Mouse (Mus musculus) C2C12 (cell line): ENCODE measurements around the gene Cped1. TPM values are rescaled to one million over a fixed set of nuclear protein-coding genes. Genes with fewer than 3 reads are reported as not detected.

ENCODE experiments used
- H3K27me3 ChIP-seq: one replicate; pipeline ENCODE4 v1.6.1; 2011; ENCODE audit not compliant: control insufficient read depth, insufficient read depth, insufficient read length
- H3K36me3 ChIP-seq: one replicate; pipeline ENCODE4 v1.6.1; 2011; ENCODE audit not compliant: control insufficient read depth, insufficient read depth
- H3K4me3 ChIP-seq: one replicate; pipeline ENCODE4 v1.5.1; 2011; ENCODE audit warnings: mild to moderate bottlenecking, control low read depth; ENCODE audit not compliant: poor library complexity, insufficient read depth, severe bottlenecking
- H3K79me2 ChIP-seq: one replicate; pipeline ENCODE4 v1.6.1; 2011; ENCODE audit not compliant: control insufficient read depth, insufficient read depth
- H3K79me3 ChIP-seq: one replicate; pipeline ENCODE4 v1.6.1; 2011; ENCODE audit warnings: low read depth, control low read depth
- H3ac ChIP-seq: one replicate; pipeline ENCODE3; 2011; ENCODE audit warnings: low read depth; ENCODE audit not compliant: control insufficient read depth, insufficient read length
- CEBPB ChIP-seq: IDR thresholded peaks from one replicate; pipeline ENCODE4 v1.6.1; 2011; ENCODE audit warnings: low read depth, mild to moderate bottlenecking, control low read depth, moderate library complexity
- CTCF ChIP-seq: IDR thresholded peaks from one replicate; pipeline ENCODE4 v1.5.1; 2011; ENCODE audit not compliant: control insufficient read depth, insufficient read depth, insufficient read length
- FOSL1 ChIP-seq: IDR thresholded peaks from one replicate; pipeline ENCODE4 v1.8.0; 2011; ENCODE audit warnings: mild to moderate bottlenecking, low read length; ENCODE audit not compliant: poor library complexity, insufficient read depth, severe bottlenecking
- MAX ChIP-seq: IDR thresholded peaks from one replicate; pipeline ENCODE4 v1.6.1; 2011; ENCODE audit warnings: mild to moderate bottlenecking, control low read depth
- MYOD1 ChIP-seq: IDR thresholded peaks from one replicate; pipeline ENCODE4 v1.6.1; 2011; ENCODE audit warnings: low read depth; ENCODE audit not compliant: control insufficient read depth, insufficient read length
- MYOG ChIP-seq: IDR thresholded peaks from one replicate; pipeline ENCODE4 v1.6.1; 2011; ENCODE audit not compliant: control insufficient read depth, insufficient read length; ENCODE audit errors: extremely low read depth
- USF1 ChIP-seq: IDR thresholded peaks from one replicate; pipeline ENCODE4 v1.6.1; 2011; ENCODE audit warnings: low read depth, mild to moderate bottlenecking, control low read depth, moderate library complexity
- long read RNA-seq, 2 experiments: library from polyadenylated mRNA; unstranded; transcript quantifications; one replicate each; pipeline ENCODE4 v2.0.0; 2019 to 2020
- polyA plus RNA-seq: library from polyadenylated mRNA; unstranded; fragments of >200 nt; fragmentation: generic; extraction: Trizol; gene quantifications from one replicate; pipeline ENCODE4 v1.2.1, GENCODE M21; 2012; ENCODE audit warnings: missing spikeins

Cped1 gene
- 1.2 TPM for polyA plus RNA-seq
- long read RNA-seq, experiment 1, partial matches to known transcripts = 0 of 3 reads
- long read RNA-seq, experiment 1, other reads (novel, unspliced or antisense) = 3 of 3 reads
- long read RNA-seq, experiment 2, full-length matches to known transcripts = 9 of 43 reads
- long read RNA-seq, experiment 2, partial matches to known transcripts = 15 of 43 reads
- long read RNA-seq, experiment 2, other reads (novel, unspliced or antisense) = 19 of 43 reads

- Histone ChIP-seq H3K27me3 (no peaks in the 10 kb centered on the region), H3K79me2 (no peaks in the 10 kb centered on the region), H3ac (peak within 1 kb of the TSS; percentile 66), H3K4me3 (peak within 1 kb of the TSS; percentile 36), H3K36me3 (no peaks in the 10 kb centered on the region), H3K79me3 (no peaks in the 10 kb centered on the region)
- TF ChIP-seq MAX = no peak
- TF ChIP-seq CEBPB = no peak
- TF ChIP-seq FOSL1 = no peak
- TF ChIP-seq CTCF = no peak
- no peak for TF ChIP-seq USF1
- no peak for TF ChIP-seq MYOD1
- no peak for TF ChIP-seq MYOG
Observed at GRCm38 (mm10) chr6:21985732-21986540, at the start of gene Cped1. Cped1 (plus strand) TSS chr6:21985916.

GRCm38 (mm10) chr6:21937981-21938635 lies 47.6 kb upstream of the Cped1 start:
- TF ChIP-seq MYOG = no peak
- TF ChIP-seq CTCF = no peak
- TF ChIP-seq CEBPB = no peak
- no peak for TF ChIP-seq MYOD1
- no peaks in the 10 kb centered on the region for H3K36me3 ChIP-seq
- H3K27me3 ChIP-seq = no peaks in the 10 kb centered on the region

DNA sequence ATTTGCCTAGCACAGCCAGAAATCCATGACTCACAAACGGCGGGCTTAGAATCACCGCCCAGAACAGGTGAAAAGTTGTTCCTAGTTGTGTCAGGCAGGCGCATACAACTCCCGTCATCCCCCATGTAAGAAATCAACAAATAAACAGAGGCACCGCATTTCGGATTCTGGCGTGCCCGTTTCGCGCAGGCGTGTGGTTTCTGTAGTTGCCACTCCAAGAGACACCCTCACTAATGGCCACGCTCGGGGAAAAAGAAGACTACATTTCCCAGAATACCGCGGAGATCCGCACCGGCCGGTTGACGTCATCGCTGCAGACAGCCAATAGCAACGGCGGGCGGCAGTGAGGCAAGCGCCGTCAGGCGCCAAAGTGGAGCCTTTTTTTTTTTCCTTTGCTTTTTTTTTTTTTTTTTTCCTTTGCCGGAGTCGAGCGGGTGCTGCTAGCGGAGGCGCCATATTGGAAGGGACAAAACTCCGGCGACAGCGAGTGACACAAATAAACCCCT lies 36.4 kb upstream of the Cped1 start, which contains the start of gene Ing3:
Ing3 (plus strand) TSS at position 346 of the 506 bp plus-strand sequence.
- peak within 1 kb of the TSS; percentile 82 for H3ac ChIP-seq
- H3K27me3 ChIP-seq = no peaks in the 10 kb centered on the region
- no peak for TF ChIP-seq CEBPB
- peak; percentile 63 for TF ChIP-seq MYOD1
- H3K4me3 ChIP-seq = peak within 1 kb of the TSS; percentile 52
- H3K79me3 ChIP-seq = peaks cover 14% of the 10 kb centered on the region
- H3K79me2 ChIP-seq = peaks cover 19% of the 10 kb centered on the region
- H3K36me3 ChIP-seq = peaks cover 15% of the 10 kb centered on the region

More at GRCm38 (mm10) chr6:21937981-21938635, 47.6 kb upstream of the Cped1 start:
- Histone ChIP-seq H3K79me2 (no peaks in the 10 kb centered on the region), H3ac (no peak overlapping the region), H3K79me3 (no peaks in the 10 kb centered on the region), H3K4me3 (no peak overlapping the region)

DNA sequence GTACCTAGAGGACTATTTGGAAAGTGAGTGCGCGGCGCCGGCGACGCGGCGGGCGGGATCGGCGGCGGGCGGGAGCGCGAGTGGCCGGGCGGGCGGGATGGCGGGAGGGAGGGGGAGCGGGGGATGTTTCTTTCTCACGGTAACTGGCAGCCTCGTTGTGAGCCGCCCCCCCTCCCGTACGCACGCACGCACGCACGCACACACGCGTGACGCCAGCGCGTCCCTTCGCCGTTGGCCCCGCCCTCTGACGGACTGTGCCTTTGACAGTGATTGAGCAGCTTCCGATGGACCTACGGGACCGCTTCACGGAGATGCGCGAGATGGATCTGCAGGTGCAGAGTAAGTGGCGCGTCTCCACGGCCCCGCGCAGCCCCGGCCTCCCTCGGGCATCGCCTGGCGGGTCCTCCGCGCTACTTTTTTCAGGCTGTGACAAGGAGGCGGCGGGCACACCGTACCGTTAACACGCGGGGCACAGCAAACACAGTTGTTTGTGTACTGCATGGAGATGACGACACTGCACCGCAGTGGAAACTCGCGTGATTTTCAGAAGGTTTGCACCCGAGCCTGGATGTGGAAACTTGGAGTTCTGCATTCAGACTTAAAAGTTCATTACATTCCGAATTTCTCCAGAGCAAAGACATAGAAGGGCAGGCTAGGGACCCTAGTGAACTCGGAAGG lies 35.8 kb upstream of the Cped1 start:
- Histone ChIP-seq H3K4me3 (peak overlapping the region; percentile 52), H3K27me3 (no peaks in the 10 kb centered on the region), H3K36me3 (peaks cover 19% of the 10 kb centered on the region), H3K79me2 (peaks cover 19% of the 10 kb centered on the region), H3ac (peak overlapping the region; percentile 82), H3K79me3 (peaks cover 14% of the 10 kb centered on the region)
- peak; percentile 50 for TF ChIP-seq MAX
- no peak for TF ChIP-seq CEBPB

GRCm38 (mm10) chr6:21950676-21951075 lies 35.0 kb upstream of the Cped1 start:
- Histone ChIP-seq H3ac (no peak overlapping the region), H3K27me3 (no peaks in the 10 kb centered on the region), H3K4me3 (peak overlapping the region; percentile 52), H3K79me2 (peaks cover 19% of the 10 kb centered on the region), H3K36me3 (peaks cover 27% of the 10 kb centered on the region), H3K79me3 (peaks cover 14% of the 10 kb centered on the region)
- TF ChIP-seq CEBPB (no peak), MYOG (no peak), FOSL1 (no peak), USF1 (no peak), MYOD1 (no peak), MAX (no peak), CTCF (no peak)
